8 mouse cellular contexts compared by ENCODE assay signal in genomic region chr2:167219154-167219775, GRCm38 (mm10). TPM values are rescaled to one million over a fixed set of nuclear protein-coding genes. Genes with fewer than 3 reads are reported as not detected.
DNase-seq lines count a peak whose midpoint lies in the region; ATAC-seq lines count a peak whose summit lies in the region.

No protein-coding gene starts in this region.

- H3K4me3 ChIP-seq in hindbrain, embryonic 14.5 days (replicated peaks; ENCODE audit: low read length), result no peak overlapping the region

- no peak overlapping the region; the same call in 1 of the 2 replicates for H3K4me2 ChIP-seq in hindbrain, embryonic 14.5 days (replicated peaks)

- H3K9me3 ChIP-seq in hindbrain, embryonic 14.5 days (ENCODE audit: control insufficient read depth, low read length), result no peaks in the 10 kb centered on the region

- peak; percentile 85 for ATAC-seq in hindbrain, embryonic 14.5 days (ENCODE audit: low FRiP score)
- peak; percentile 73 for ATAC-seq in megakaryocyte, adult 5-6 weeks (ENCODE audit: poor library complexity, severe bottlenecking)

- no peaks in the 10 kb centered on the region for H3K27me3 ChIP-seq in hindbrain, embryonic 14.5 days (ENCODE audit: control insufficient read depth, insufficient read depth, low read length)

- no peaks in the 10 kb centered on the region for H3K4me1 ChIP-seq in hindbrain, embryonic 14.5 days (replicated peaks; ENCODE audit: control insufficient read depth, insufficient read depth, low read length)

- no peak overlapping the region for H3K9ac ChIP-seq in hindbrain, embryonic 14.5 days

- H3K27ac ChIP-seq in hindbrain, embryonic 14.5 days, result no peak overlapping the region

- 51% methylated on average over 8 of the region's 8 CpGs for WGBS in hindbrain, embryonic 14.5 days

- no peaks in the 10 kb centered on the region for H3K36me3 ChIP-seq in hindbrain, embryonic 14.5 days (replicated peaks; ENCODE audit: control insufficient read depth, insufficient read depth)

- DNase-seq in Muller cell, postnatal 12 days (ENCODE audit: inconsistent ontology term), result peak; percentile 58
- peak; percentile 86 to 90 for DNase-seq in cerebellum, adult 18-20 months
- DNase-seq in forelimb bud, embryonic 11.5 days (ENCODE audit: low read depth, low spot score), result peak; percentile 88
- peak; percentile 93 for DNase-seq in hindbrain, embryonic 14.5 days (ENCODE audit: low spot score)
- DNase-seq in layer of hippocampus, postnatal 25 days (ENCODE audit: extremely low spot score in 1 of 2, low spot score in 1 of 2), result peak; percentile 79 to 98
- peak; percentile 93 to 95 for DNase-seq in right cerebral cortex, postnatal 10 days (ENCODE audit: low spot score in 2 of 2)
- peak; percentile 45 for DNase-seq in urinary bladder, postnatal 10 days (ENCODE audit: low spot score)

RNA-seq across cellular contexts. Expression of gene Ptgis, which starts 21.1 kb away (rescaled TPM):
- polyA plus RNA-seq in hindbrain, embryonic 14.5 days (2014; fragmentation: Nextera tagmentation; extraction: Ambion mirVana), result 3.8 and 4.9 TPM in 2 replicates
- total RNA-seq in layer of hippocampus, postnatal 25 days (2021), result 1 to 10 TPM; 1.1 TPM
- total RNA-seq in megakaryocyte, adult 5-6 weeks (2015), result not detected in 2 replicates
- not detected in 2 replicates for total RNA-seq in megakaryocyte, adult 5-6 weeks (2017)

RNA-seq across cellular contexts. Expression of gene Kcnb1, which starts 29.3 kb away (rescaled TPM):
- polyA plus RNA-seq in hindbrain, embryonic 14.5 days (2014; fragmentation: Nextera tagmentation; extraction: Ambion mirVana), result 3.5 and 3.9 TPM in 2 replicates
- total RNA-seq in layer of hippocampus, postnatal 25 days (2021), result 100 to 1,000 TPM in 1 of 2 experiments, 10 to 100 TPM in 1; 86.5 to 103 TPM
- total RNA-seq in megakaryocyte, adult 5-6 weeks (2015), result 0.07 and 1.6 TPM in 2 replicates
- 0.07 and 0.49 TPM in 2 replicates for total RNA-seq in megakaryocyte, adult 5-6 weeks (2017)

Comparison
In these comparisons a context has a peak if more than half of its experiments do, and no peak if none do; other contexts are left out.
1. RNA of gene Kcnb1, which starts 29.3 kb away (total RNA-seq): 86.5 to 103 TPM in layer of hippocampus, postnatal 25 days; 0.07 to 1.6 TPM in megakaryocyte, adult 5-6 weeks; every median in the first group is over 10 times any median in the second.
2. Peak in every context shown above with its lines, with median percentiles within 50 percentile points of each other: DNase-seq.